Mouse (Mus musculus) stomach, postnatal 0 days (tissue): ENCODE results near the gene Gm14597. TPM values are rescaled to one million over a fixed set of nuclear protein-coding genes. Genes with fewer than 3 reads are reported as not detected.
"Not testable (repeated sequence)": the region's sequence is repeated elsewhere in the genome, so short reads cannot be mapped to it uniquely, and the experiment has no call there.

Source experiments
- ATAC-seq: fragments of 200-750 bp; cut with Nextera tagmentation; 2 replicates; pipeline ENCODE4 v1.8.0; 2017; ENCODE audit not compliant: low FRiP score, low TSS enrichment
- DNase-seq: peaks from one replicate; pipeline ENCODE4 v3.0.0-alpha.2; 2016; ENCODE audit warnings: low spot score
- H3K27ac ChIP-seq: fragments of 300-500 bp; sonication (generic); replicated peaks from 2 replicates; pipeline ENCODE4 v1.5.1; 2014; ENCODE audit warnings: mild to moderate bottlenecking, control low read depth
- H3K27me3 ChIP-seq: fragments of 300-500 bp; sonication (generic); 2 replicates; pipeline ENCODE4 v1.6.1; 2014; ENCODE audit warnings: low read length; ENCODE audit not compliant: control insufficient read depth, insufficient read depth
- H3K36me3 ChIP-seq: fragments of 300-500 bp; sonication (generic); 2 replicates; pipeline ENCODE4 v1.6.1; 2014; ENCODE audit warnings: low read length, mixed read lengths; ENCODE audit not compliant: control insufficient read depth, insufficient read depth
- H3K4me1 ChIP-seq: fragments of 300-500 bp; sonication (generic); replicated peaks from 2 replicates; pipeline ENCODE4 v1.6.1; 2014; ENCODE audit warnings: antibody characterized with exemption; ENCODE audit not compliant: control insufficient read depth, insufficient read depth
- H3K4me2 ChIP-seq: fragments of 300-500 bp; sonication (generic); replicated peaks from 2 replicates; pipeline ENCODE4 v1.6.1; 2014; ENCODE audit warnings: low read depth, mild to moderate bottlenecking, control low read depth, moderate library complexity
- H3K4me3 ChIP-seq: fragments of 300-500 bp; sonication (generic); 2 replicates; pipeline ENCODE4 v1.5.1; 2014; ENCODE audit warnings: low read depth, low read length, control low read depth
- H3K9ac ChIP-seq: fragments of 300-500 bp; sonication (generic); 2 replicates; pipeline ENCODE4 v1.6.1; 2014; ENCODE audit warnings: mild to moderate bottlenecking, low read length, control low read depth, mixed read lengths
- H3K9me3 ChIP-seq: fragments of 300-500 bp; sonication (generic); 2 replicates; pipeline ENCODE4 v1.6.1; 2016; ENCODE audit warnings: low read length; ENCODE audit not compliant: control insufficient read depth
- CTCF ChIP-seq: IDR thresholded peaks from 2 replicates; pipeline ENCODE4 v1.5.1; 2016; ENCODE audit warnings: antibody characterized with exemption, low read depth, mild to moderate bottlenecking, moderate library complexity
- EP300 ChIP-seq: optimal IDR thresholded peaks from 2 replicates; pipeline ENCODE3; 2016; ENCODE audit warnings: antibody characterized with exemption
- WGBS: fragments of 180-500 bp; shearing (Covaris S2); extraction: QIAGEN DNeasy Blood & Tissue Kit; methylation state at CpG from one replicate; pipeline ENCODE4 v1.1.7; 2014; 5-methylcytosine and 5-hydroxymethylcytosine counted together
- polyA plus RNA-seq: library from polyadenylated mRNA; unstranded; fragments of >200 nt; fragmentation: Nextera tagmentation; extraction: Ambion mirVana; gene quantifications from 2 replicates; pipeline ENCODE4 v1.2.1, GENCODE M21; 2015

The Gm14597 gene
- polyA plus RNA-seq, result not detected in 2 replicates

DNA sequence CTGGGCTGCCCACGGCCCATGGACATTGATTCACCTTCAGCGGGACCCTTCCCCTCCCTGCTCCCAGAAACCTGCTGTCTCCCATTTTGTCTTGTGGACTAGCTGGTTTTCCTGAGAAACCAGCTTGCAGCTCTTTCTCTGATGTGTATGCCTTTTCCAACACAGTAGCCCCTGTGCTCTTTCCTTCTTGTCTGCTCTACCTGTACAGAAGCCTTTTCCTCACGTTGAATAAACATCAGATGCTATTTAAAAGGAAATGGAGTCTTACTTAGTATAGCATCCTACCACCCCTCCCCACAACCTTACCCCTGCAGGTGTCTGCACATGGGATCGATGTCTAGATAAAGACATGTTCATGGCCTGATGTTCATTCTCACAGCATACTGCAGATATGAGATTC, at the start of gene Gm14597:
Gene Gm14597 (minus strand): TSS at position 101 of the 400 bp plus-strand sequence.
- WGBS, result 78% methylated on average over 2 of the region's 4 CpGs
- Histone ChIP-seq H3K4me3 (peak within 1 kb of the TSS; percentile 39), H3K9ac (peak within 1 kb of the TSS; percentile 56), H3K4me2 (peak within 1 kb of the TSS; percentile 47)
- not testable (repeated sequence) for H3K36me3 ChIP-seq, H3K27me3 ChIP-seq, H3K27ac ChIP-seq, H3K4me1 ChIP-seq, DNase-seq, H3K9me3 ChIP-seq, ATAC-seq

GRCm38 (mm10) chrX:53652917-53653316, 44.1 kb upstream of the Gm14597 start:
- H3K4me2 ChIP-seq, H3K9me3 ChIP-seq, H3K36me3 ChIP-seq, H3K27me3 ChIP-seq, ATAC-seq, H3K9ac ChIP-seq, H3K4me1 ChIP-seq, H3K27ac ChIP-seq, DNase-seq, H3K4me3 ChIP-seq: not testable (repeated sequence)
- WGBS, result 57% methylated on average over 4 of the region's 4 CpGs

DNA sequence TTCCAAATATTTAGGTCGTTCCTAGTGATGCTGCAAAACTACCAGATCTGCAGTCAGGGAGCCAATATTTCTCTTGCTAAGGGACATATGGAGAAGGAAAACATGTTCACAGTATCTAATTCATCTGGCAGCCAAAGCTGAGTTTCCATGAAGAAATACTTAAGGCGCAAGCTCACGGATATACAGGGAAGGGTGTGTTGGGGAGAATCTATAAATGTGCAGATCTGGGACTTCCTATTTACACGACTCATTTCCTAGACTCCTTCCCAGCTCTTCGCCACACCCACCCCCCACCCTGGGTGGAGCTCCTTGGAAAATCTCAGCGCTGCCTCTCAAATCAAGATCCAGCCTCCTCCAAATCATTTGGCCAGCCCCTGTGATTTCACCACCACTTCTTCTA, 37.1 kb upstream of the Gm14597 start:
- Histone ChIP-seq H3K9ac (no peak overlapping the region), H3K4me1 (no peaks in the 10 kb centered on the region), H3K36me3 (no peaks in the 10 kb centered on the region), H3K4me3 (no peak overlapping the region), H3K4me2 (no peak overlapping the region), H3K27ac (no peak overlapping the region), H3K9me3 (no peaks in the 10 kb centered on the region), H3K27me3 (no peaks in the 10 kb centered on the region)
- DNase-seq (no peak), ATAC-seq (no peak)
- 62% methylated on average over 6 of the region's 6 CpGs for WGBS
- TF ChIP-seq EP300 (no peak), CTCF (no peak)

DNA sequence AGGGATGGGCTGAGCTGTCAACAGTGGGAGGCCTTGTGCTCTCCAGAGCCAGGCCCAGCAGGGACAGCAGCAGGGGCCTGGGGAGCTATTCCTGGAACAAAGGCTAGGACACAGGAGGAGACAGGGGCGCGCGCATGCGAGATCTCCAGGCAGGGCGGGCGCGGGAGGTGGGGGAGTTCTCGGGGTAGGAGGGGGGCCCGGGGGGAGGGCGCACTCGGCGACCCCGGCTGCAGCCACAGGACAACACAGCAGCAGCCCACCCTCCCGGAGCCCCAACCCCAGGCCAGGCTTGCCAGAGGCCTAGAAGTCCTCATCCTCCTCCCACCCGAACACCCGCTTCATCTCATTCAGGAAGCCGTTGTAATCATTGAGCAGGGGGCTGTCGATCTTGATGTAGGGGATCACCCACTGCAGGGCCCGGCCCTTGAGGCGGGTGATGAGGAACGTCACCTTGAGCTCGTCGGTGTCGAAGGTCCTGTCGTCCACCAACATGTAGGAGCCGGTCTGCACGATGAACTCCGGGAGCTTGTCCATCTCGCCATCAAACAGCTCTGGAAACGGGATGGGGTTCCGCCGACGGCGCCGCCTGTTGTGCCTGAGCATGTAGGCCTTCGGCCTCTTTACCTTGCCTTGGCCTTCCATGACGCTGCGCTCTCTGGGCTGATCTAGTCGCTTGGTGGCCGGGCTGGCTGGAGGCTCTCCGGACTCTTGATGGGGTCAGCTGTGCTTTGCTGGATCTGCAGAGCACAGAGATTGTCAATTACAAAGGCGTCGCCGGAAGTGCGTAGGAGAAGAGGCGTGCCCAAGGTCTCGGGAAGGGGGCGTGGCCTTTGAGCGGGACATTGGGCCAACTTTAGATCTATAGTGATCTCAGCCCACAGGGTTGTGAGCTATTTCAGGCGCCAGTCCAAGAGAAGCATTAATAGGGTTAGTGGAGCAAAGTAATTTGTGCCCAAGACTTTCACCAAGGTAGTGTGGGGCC, 34.5 kb upstream of the Gm14597 start, which contains the start of gene Rtl8a:
Gene Rtl8a (minus strand): TSS at position 703 of the 982 bp plus-strand sequence.
- H3K36me3 ChIP-seq, H3K9me3 ChIP-seq, H3K4me1 ChIP-seq, H3K9ac ChIP-seq, H3K27me3 ChIP-seq, H3K27ac ChIP-seq: not testable (repeated sequence)
- H3K4me3 ChIP-seq, result peak within 1 kb of the TSS; percentile 24
- DNase-seq (peak; percentile 76), ATAC-seq (peak; percentile 92)
- peak within 1 kb of the TSS; percentile 23 for H3K4me2 ChIP-seq
- 14% methylated on average over 9 of the region's 50 CpGs for WGBS

GRCm38 (mm10) chrX:53642604-53642979, 33.8 kb upstream of the Gm14597 start:
- 59% methylated on average over 2 of the region's 4 CpGs for WGBS
- not testable (repeated sequence) for H3K4me1 ChIP-seq, H3K4me3 ChIP-seq, H3K9me3 ChIP-seq, H3K9ac ChIP-seq, DNase-seq, H3K4me2 ChIP-seq, ATAC-seq, H3K27ac ChIP-seq, H3K36me3 ChIP-seq, H3K27me3 ChIP-seq

DNA sequence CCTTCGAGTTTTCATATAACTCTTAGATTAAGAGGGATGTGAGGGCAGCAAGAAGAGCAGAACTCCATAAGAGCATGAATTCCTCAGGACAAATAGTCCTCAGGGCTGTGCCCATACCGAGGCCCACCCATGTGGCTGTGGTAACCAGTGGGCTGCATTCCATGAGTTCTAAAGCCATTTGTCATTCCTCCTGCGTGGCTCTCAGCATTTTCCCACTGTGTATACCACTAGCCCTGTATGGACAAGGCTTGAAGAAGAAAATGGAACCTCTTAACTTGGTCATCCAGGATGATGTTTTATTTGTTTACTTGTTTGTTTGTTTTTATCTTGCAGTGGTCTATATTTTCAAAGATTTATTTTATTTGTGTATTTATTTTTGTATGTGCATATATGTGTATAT, 29.3 kb upstream of the Gm14597 start:
- H3K9ac ChIP-seq, H3K4me2 ChIP-seq, H3K4me3 ChIP-seq, H3K27me3 ChIP-seq, H3K27ac ChIP-seq, H3K4me1 ChIP-seq, DNase-seq, H3K36me3 ChIP-seq, ATAC-seq, H3K9me3 ChIP-seq: not testable (repeated sequence)
- 32% methylated on average over 3 of the region's 3 CpGs for WGBS

DNA sequence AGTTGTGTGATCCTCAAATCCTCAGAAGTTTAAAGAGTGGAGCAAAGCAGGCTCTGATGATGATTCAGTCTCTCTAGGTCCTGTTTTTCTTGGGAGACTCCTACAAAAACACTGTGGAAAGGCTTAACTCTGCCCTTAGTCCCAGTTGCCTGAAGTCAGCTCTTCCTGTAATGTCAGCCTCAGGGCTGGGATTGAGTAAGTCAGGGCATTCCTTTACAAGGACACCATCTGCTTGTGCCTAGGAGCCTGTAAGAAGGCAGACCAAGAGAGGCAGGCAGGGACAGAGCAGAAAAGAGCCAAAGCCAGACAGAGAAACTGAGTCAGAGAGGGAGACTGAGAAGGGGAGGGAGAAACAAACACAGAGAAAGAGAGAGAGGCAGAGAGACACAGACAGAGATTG, 2.6 kb upstream of the Gm14597 start:
- H3K9ac ChIP-seq, H3K9me3 ChIP-seq, H3K27ac ChIP-seq, H3K4me2 ChIP-seq, H3K27me3 ChIP-seq, H3K4me3 ChIP-seq, H3K36me3 ChIP-seq, ATAC-seq, DNase-seq, H3K4me1 ChIP-seq: not testable (repeated sequence)
